Mouse (Mus musculus) intestine, embryonic 15.5 days (tissue): Measurements from ENCODE around the gene Gnb4. TPM values are rescaled to one million over a fixed set of nuclear protein-coding genes. Genes with fewer than 3 reads are reported as not detected.

Experiments
- ATAC-seq: fragments of 200-750 bp; cut with Nextera tagmentation; 2 replicates; pipeline ENCODE4 v1.8.0; 2017; ENCODE audit warnings: moderate TSS enrichment, moderate library complexity
- H3K27ac ChIP-seq: fragments of 300-500 bp; sonication (generic); 2 replicates; pipeline ENCODE4 v1.5.1; 2015; ENCODE audit warnings: mild to moderate bottlenecking, inconsistent platforms
- H3K27me3 ChIP-seq: fragments of 300-500 bp; sonication (generic); replicated peaks from 2 replicates; pipeline ENCODE4 v1.6.1; 2015; ENCODE audit warnings: inconsistent platforms
- H3K36me3 ChIP-seq: fragments of 300-500 bp; sonication (generic); 2 replicates; pipeline ENCODE4 v1.6.1; 2015; ENCODE audit warnings: inconsistent platforms
- H3K4me1 ChIP-seq: fragments of 300-500 bp; sonication (generic); replicated peaks from 2 replicates; pipeline ENCODE4 v1.6.1; 2015; ENCODE audit warnings: inconsistent platforms
- H3K4me2 ChIP-seq: fragments of 300-500 bp; sonication (generic); replicated peaks from 2 replicates; pipeline ENCODE4 v1.6.1; 2015; ENCODE audit warnings: mild to moderate bottlenecking, inconsistent platforms
- H3K4me3 ChIP-seq: fragments of 300-500 bp; sonication (generic); replicated peaks from 2 replicates; pipeline ENCODE4 v1.5.1; 2015; ENCODE audit warnings: inconsistent platforms
- H3K9ac ChIP-seq: fragments of 300-500 bp; sonication (generic); 2 replicates; pipeline ENCODE4 v1.6.1; 2015; ENCODE audit warnings: inconsistent platforms
- H3K9me3 ChIP-seq: fragments of 300-500 bp; sonication (generic); 2 replicates; pipeline ENCODE4 v1.6.1; 2016; ENCODE audit warnings: inconsistent platforms
- WGBS: fragments of 180-500 bp; shearing (Covaris S2); methylation state at CpG from one replicate; pipeline ENCODE4 v1.1.7; 2015; 5-methylcytosine and 5-hydroxymethylcytosine counted together
- polyA plus RNA-seq: library from polyadenylated mRNA; unstranded; fragments of >200 nt; fragmentation: Nextera tagmentation; extraction: Ambion mirVana; gene quantifications from 2 replicates; pipeline ENCODE4 v1.2.1, GENCODE M21; 2015

Gnb4 gene
- 52.4 and 53.4 TPM in 2 replicates for polyA plus RNA-seq

DNA sequence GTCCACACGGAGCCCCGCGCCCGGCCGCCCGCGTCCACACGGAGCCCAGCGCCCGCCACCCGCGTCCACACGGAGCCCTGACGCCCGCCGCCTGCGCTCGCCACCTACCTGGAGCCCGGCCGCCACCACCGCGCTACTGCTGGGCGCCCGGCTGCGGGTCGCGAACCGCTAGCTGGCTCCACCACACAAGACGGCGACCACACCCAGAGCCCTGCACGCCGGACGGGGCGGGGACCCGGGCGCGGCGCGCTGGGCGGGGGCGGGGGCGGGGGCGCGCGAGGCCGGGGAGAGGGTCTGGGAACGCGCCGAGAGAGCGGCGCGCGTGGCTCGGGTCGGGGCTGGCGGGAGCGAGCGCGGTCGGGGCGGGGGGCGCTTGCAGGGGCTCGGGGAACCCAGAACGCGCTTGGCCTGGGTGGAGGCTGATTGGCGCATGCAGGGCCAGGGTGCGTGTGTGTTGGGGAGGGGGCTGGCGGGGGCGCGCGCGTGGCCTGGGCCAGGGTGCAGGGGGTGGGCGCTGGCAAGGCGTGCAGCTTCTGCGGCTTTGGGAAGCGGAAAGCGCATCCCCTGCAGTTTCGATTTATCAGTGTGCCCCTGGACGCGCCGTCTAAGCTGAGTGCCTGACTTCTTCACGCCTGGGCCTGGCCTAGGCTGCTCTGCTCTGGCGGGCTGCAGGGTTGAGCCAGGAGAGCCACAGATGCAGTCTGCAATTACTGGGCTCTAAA lies at the start of gene Gnb4:
Gene Gnb4 (minus strand): TSS at position 255 of the 722 bp plus-strand sequence.
- H3K9ac ChIP-seq = peak within 1 kb of the TSS; percentile 61
- H3K4me3 ChIP-seq = peak within 1 kb of the TSS; percentile 71
- peak; percentile 93 for ATAC-seq
- no peaks in the 10 kb centered on the region for H3K36me3 ChIP-seq
- no peaks in the 10 kb centered on the region for H3K27me3 ChIP-seq
- H3K4me1 ChIP-seq = no peaks in the 10 kb centered on the region; the same call in 1 of the 2 replicates
- no peaks in the 10 kb centered on the region for H3K9me3 ChIP-seq
- under 1% methylated on average over 72 of the region's 83 CpGs for WGBS
- H3K27ac ChIP-seq = peak within 1 kb of the TSS; percentile 67
- peak within 1 kb of the TSS; percentile 69 for H3K4me2 ChIP-seq

- H3K9ac ChIP-seq = no peak overlapping the region
- H3K27ac ChIP-seq = no peak overlapping the region
- no peak overlapping the region for H3K4me2 ChIP-seq
- no peaks in the 10 kb centered on the region for H3K9me3 ChIP-seq
- 73% methylated on average over 3 of the region's 3 CpGs for WGBS
- no peak for ATAC-seq
- no peaks in the 10 kb centered on the region for H3K27me3 ChIP-seq
- no peak overlapping the region for H3K4me3 ChIP-seq
- H3K4me1 ChIP-seq = no peaks in the 10 kb centered on the region
- no peaks in the 10 kb centered on the region for H3K36me3 ChIP-seq
Measured at GRCm38 (mm10) chr3:32661556-32661930, 45.2 kb upstream of the Gnb4 start.

- no peak for ATAC-seq
- H3K9ac ChIP-seq = no peak overlapping the region
- H3K4me3 ChIP-seq = no peak overlapping the region
- no peaks in the 10 kb centered on the region for H3K4me1 ChIP-seq
- no peak overlapping the region for H3K4me2 ChIP-seq
- no peaks in the 10 kb centered on the region for H3K36me3 ChIP-seq
- H3K27me3 ChIP-seq = no peaks in the 10 kb centered on the region
- no peaks in the 10 kb centered on the region for H3K9me3 ChIP-seq
- H3K27ac ChIP-seq = no peak overlapping the region
- 61% methylated on average over 8 of the region's 8 CpGs for WGBS
Measured at GRCm38 (mm10) chr3:32660831-32661555, 44.6 kb upstream of the Gnb4 start.

GRCm38 (mm10) chr3:32660276-32660675 lies 43.9 kb upstream of the Gnb4 start:
- Histone ChIP-seq H3K27me3 (no peaks in the 10 kb centered on the region), H3K9ac (no peak overlapping the region), H3K4me1 (no peaks in the 10 kb centered on the region), H3K27ac (no peak overlapping the region), H3K4me2 (no peak overlapping the region), H3K36me3 (no peaks in the 10 kb centered on the region), H3K4me3 (no peak overlapping the region), H3K9me3 (no peaks in the 10 kb centered on the region)
- no peak for ATAC-seq
- WGBS = 59% methylated on average over 8 of the region's 8 CpGs

DNA sequence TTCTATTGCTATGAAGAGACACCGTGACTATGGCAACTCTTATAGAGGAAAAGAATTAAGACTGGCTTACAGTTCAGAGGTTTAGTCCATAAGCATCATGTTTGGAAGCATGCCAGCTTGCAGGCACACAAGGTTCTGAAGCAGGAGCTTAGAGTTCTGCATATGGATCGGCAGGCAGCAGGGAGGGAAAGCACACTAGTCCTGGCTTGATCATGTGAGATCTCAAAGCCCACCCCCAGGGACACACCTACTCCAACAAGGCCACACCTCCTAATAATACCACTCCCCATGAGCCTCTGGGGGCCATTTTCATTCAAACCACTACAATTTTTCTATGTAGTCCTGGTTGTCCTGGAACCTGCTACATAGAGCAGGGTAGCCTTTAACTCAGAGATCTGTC lies 43.1 kb upstream of the Gnb4 start:
- no peaks in the 10 kb centered on the region for H3K4me1 ChIP-seq
- H3K4me2 ChIP-seq = no peak overlapping the region
- H3K9me3 ChIP-seq = no peaks in the 10 kb centered on the region
- no peak overlapping the region for H3K9ac ChIP-seq
- H3K27ac ChIP-seq = no peak overlapping the region
- H3K27me3 ChIP-seq = no peaks in the 10 kb centered on the region
- no peak overlapping the region for H3K4me3 ChIP-seq
- WGBS = 88% methylated on average over 2 of the region's 2 CpGs
- ATAC-seq = no peak
- H3K36me3 ChIP-seq = no peaks in the 10 kb centered on the region

- Histone ChIP-seq H3K27me3 (no peaks in the 10 kb centered on the region), H3K36me3 (no peaks in the 10 kb centered on the region), H3K27ac (no peak overlapping the region), H3K4me3 (peak overlapping the region; percentile 14; the same call in 1 of the 2 replicates), H3K4me2 (peak overlapping the region; percentile 50), H3K4me1 (no peaks in the 10 kb centered on the region), H3K9ac (peak overlapping the region; percentile 13; the same call in 1 of the 2 replicates), H3K9me3 (no peaks in the 10 kb centered on the region)
- WGBS = 46% methylated on average over 16 of the region's 16 CpGs
- peak; percentile 90 for ATAC-seq
Measured at GRCm38 (mm10) chr3:32658821-32659220, 42.4 kb upstream of the Gnb4 start.

DNA sequence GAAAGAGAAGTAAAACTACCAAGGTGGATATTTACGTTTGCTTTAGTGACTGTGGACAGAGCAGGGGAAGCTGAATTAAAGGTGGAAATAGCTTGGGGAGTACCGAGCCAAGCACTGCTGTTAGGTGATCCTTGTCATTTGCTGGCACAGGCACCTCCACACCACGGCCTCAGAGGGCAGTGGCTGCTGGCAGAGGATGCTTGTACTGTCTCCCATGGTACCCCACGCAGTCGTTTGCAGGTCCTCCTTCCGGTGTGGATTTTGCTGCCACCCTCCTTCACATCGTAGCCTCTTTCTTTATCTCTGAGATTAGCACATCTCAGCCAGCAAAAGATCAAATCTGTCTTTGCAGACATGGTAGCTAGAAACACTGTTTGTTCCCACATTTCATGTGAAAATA lies 42.0 kb upstream of the Gnb4 start:
- Histone ChIP-seq H3K4me1 (no peaks in the 10 kb centered on the region), H3K27ac (no peak overlapping the region), H3K4me3 (no peak overlapping the region), H3K9ac (peak overlapping the region; percentile 13; the same call in 1 of the 2 replicates), H3K4me2 (peak overlapping the region; percentile 50), H3K36me3 (no peaks in the 10 kb centered on the region), H3K27me3 (no peaks in the 10 kb centered on the region), H3K9me3 (no peaks in the 10 kb centered on the region)
- WGBS = 56% methylated on average over 7 of the region's 7 CpGs
- ATAC-seq = peak; percentile 60; the same call in 1 of the 2 replicates

- H3K4me3 ChIP-seq = no peak overlapping the region
- no peak for ATAC-seq
- no peaks in the 10 kb centered on the region for H3K36me3 ChIP-seq
- no peak overlapping the region for H3K4me2 ChIP-seq
- no peak overlapping the region for H3K9ac ChIP-seq
- WGBS = 81% methylated on average over 10 of the region's 10 CpGs
- no peak overlapping the region for H3K27ac ChIP-seq
- no peaks in the 10 kb centered on the region for H3K27me3 ChIP-seq
- no peaks in the 10 kb centered on the region for H3K9me3 ChIP-seq
- H3K4me1 ChIP-seq = no peaks in the 10 kb centered on the region
Measured at GRCm38 (mm10) chr3:32656398-32656994, 40.1 kb upstream of the Gnb4 start.

GRCm38 (mm10) chr3:32655994-32656393 lies 39.6 kb upstream of the Gnb4 start:
- Histone ChIP-seq H3K27me3 (no peaks in the 10 kb centered on the region), H3K4me2 (no peak overlapping the region), H3K4me1 (no peaks in the 10 kb centered on the region), H3K36me3 (no peaks in the 10 kb centered on the region), H3K9me3 (no peaks in the 10 kb centered on the region), H3K27ac (no peak overlapping the region), H3K9ac (no peak overlapping the region), H3K4me3 (no peak overlapping the region)
- ATAC-seq = no peak
- 87% methylated on average over 4 of the region's 4 CpGs for whole genome bisulfite sequencing

DNA sequence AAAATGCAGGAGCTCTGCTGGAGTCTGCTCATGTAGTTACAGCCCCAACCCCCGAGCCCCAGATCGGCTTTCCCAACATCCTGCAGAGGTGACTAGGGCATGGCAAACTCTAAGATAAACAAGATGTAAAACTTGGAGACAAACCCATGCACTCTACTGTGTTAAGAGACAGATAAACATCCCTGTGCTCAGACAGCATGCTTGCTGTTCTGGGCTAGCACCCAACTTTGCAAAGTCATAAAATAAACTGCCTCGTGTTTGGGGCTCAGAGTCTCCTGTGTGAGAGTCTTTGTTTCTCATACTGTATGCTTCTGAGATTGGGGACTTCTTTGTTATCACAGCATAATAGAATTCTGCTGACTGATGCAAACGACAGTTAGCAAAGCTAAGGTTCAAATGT lies 36.4 kb upstream of the Gnb4 start:
- 41% methylated on average over 4 of the region's 4 CpGs for WGBS

GRCm38 (mm10) chr3:32649284-32649683 lies 32.9 kb upstream of the Gnb4 start:
- Histone ChIP-seq H3K27ac (no peak overlapping the region), H3K4me1 (no peaks in the 10 kb centered on the region), H3K9me3 (no peaks in the 10 kb centered on the region), H3K4me2 (no peak overlapping the region), H3K36me3 (no peaks in the 10 kb centered on the region), H3K9ac (no peak overlapping the region), H3K27me3 (no peaks in the 10 kb centered on the region), H3K4me3 (no peak overlapping the region)
- no peak for ATAC-seq
- WGBS = 69% methylated on average over 4 of the region's 4 CpGs

More for the DNA sequence above, 36.4 kb upstream of the Gnb4 start:
- Histone ChIP-seq H3K27me3 (no peaks in the 10 kb centered on the region), H3K27ac (no peak overlapping the region), H3K9me3 (no peaks in the 10 kb centered on the region), H3K4me2 (no peak overlapping the region), H3K9ac (no peak overlapping the region), H3K36me3 (no peaks in the 10 kb centered on the region), H3K4me1 (no peaks in the 10 kb centered on the region), H3K4me3 (no peak overlapping the region)
- 0 out of 2 replicates have a peak, but pooled peaks have one; percentile 6 for ATAC-seq

GRCm38 (mm10) chr3:32646918-32647317 lies 30.5 kb upstream of the Gnb4 start:
- no peak overlapping the region for H3K27ac ChIP-seq
- H3K9ac ChIP-seq = no peak overlapping the region
- ATAC-seq = no peak
- H3K4me3 ChIP-seq = no peak overlapping the region
- H3K36me3 ChIP-seq = no peaks in the 10 kb centered on the region
- H3K9me3 ChIP-seq = no peaks in the 10 kb centered on the region
- WGBS = 82% methylated on average over 4 of the region's 4 CpGs
- H3K4me1 ChIP-seq = no peaks in the 10 kb centered on the region
- no peak overlapping the region for H3K4me2 ChIP-seq
- H3K27me3 ChIP-seq = no peaks in the 10 kb centered on the region
